Mouse (Mus musculus): ENCODE measurements around the gene Rnf150. TPM values are rescaled to one million over a fixed set of nuclear protein-coding genes. Genes with fewer than 3 reads are reported as not detected.

Gene Rnf150
- polyA plus RNA-seq, 1 experiment from 2014 or later: 1.6 TPM

DNA sequence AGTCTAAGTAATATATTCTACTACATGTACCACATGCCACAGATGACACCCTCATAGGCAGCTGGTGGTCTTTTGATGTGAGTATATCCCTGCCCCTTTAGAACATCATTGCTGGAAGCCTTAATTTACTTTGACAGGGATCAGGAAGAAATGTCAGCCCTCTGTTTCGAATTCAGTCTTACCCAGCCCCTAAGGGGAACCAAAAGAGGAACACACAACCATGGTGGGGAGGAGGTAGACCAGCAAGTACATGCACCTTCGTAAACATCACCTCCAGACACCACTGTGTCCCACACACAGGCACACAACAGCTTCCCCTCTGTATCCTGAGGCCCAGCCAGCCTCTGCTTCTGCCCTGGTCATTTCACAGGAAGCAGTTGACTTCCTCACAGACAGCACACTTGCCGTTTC, 277.6 kb downstream of the Rnf150 start:
- Histone ChIP-seq H3K9me3 (ENCODE audit: control insufficient read depth, low read length) (no peaks in the 10 kb centered on the region), H3K9ac (ENCODE audit: low read length) (no peak overlapping the region), H3K27me3 (ENCODE audit: control insufficient read depth, insufficient read depth, low read length) (no peaks in the 10 kb centered on the region), H3K36me3 (ENCODE audit: control insufficient read depth, insufficient read depth, low read length) (no peaks in the 10 kb centered on the region), H3K27ac (replicated peaks; ENCODE audit: low read depth, low read length) (no peak overlapping the region), H3K4me2 (ENCODE audit: low read depth, severe bottlenecking) (no peak overlapping the region), H3K4me3 (ENCODE audit: low read depth, low read length) (no peak overlapping the region), H3K4me1 (ENCODE audit: control insufficient read depth, insufficient read depth, low read length) (no peaks in the 10 kb centered on the region)
- 74% methylated on average over 3 of the region's 3 CpGs for WGBS
- no peak for DNase-seq (ENCODE audit: low spot score)
- no peak for ATAC-seq (ENCODE audit: insufficient number of reproducible peaks, low FRiP score, low TSS enrichment, low read depth)

Other genes with a start within 250 kb of the Rnf150 start
- 83.1 and 88.4 TPM in 2 replicates for gene Zfp330, start 89.2 kb upstream of the Rnf150 start, polyA plus RNA-seq (2014; fragmentation: Nextera tagmentation; extraction: Ambion mirVana)

Data from limb, embryonic 11.5 days (tissue).